Comparison of ENCODE assay signal across 12 mouse cellular contexts in the genomic region with DNA sequence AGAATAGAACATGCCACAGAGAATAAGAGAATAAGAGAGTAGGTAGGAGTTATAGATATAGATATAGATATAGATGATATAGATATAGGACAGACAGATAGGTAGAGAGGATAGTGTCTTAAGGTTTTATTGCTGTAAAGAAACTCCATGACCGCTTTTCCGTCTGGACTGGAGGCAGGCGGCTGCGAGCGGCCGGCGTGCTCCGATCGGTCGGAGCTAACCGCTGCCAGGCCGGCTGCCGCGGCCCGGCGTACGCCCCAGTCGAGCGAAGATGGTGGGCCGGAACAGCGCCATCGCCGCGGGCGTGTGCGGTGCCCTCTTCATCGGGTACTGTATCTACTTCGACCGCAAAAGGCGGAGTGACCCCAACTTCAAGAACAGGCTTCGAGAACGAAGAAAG. TPM values are rescaled to one million over a fixed set of nuclear protein-coding genes. Genes with fewer than 3 reads are reported as not detected.
"Had no signal": no experiment of that assay in that cellular context is flagged by ENCODE, and none has a peak within 500 bp of the region (broad histone marks: within the 10 kb centered on the region; RNA-seq: fewer than 3 reads in every experiment).

No protein-coding gene starts in this region.

RNA-seq across cellular contexts. Expression of gene Sun5, which starts 45.0 kb away (rescaled TPM):
- total RNA-seq: neutrophil, adult 5-6 weeks had no signal
- polyA plus RNA-seq: neural tube, embryonic 14.5 days; neural tube, embryonic 15.5 days; small intestine, adult 2 months; spleen, adult 2 months; stomach, embryonic 14.5 days; stomach, embryonic 15.5 days; stomach, embryonic 16.5 days; stomach, postnatal 0 days; thymus, adult 2 months; thymus, postnatal 0 days; urinary bladder, adult 2 months had no signal

RNA-seq across cellular contexts. Expression of gene Efcab8, which starts 46.2 kb away (rescaled TPM):
- polyA plus RNA-seq: neural tube, embryonic 14.5 days; neural tube, embryonic 15.5 days had no signal

RNA-seq across cellular contexts. Expression of gene Bpifb2, which starts 48.9 kb away (rescaled TPM):
- total RNA-seq: neutrophil, adult 5-6 weeks had no signal
- polyA plus RNA-seq: neural tube, embryonic 14.5 days; neural tube, embryonic 15.5 days; small intestine, adult 2 months; stomach, embryonic 14.5 days; stomach, embryonic 15.5 days; stomach, embryonic 16.5 days; stomach, postnatal 0 days; urinary bladder, adult 2 months had no signal
